Mouse (Mus musculus) heart, postnatal 10 days (tissue): ENCODE results near the gene Gm11077. TPM values are rescaled to one million over a fixed set of nuclear protein-coding genes. Genes with fewer than 3 reads are reported as not detected.
A peak's percentile ranks its signal among the peaks of the same experiment; 100 is the strongest.

ENCODE experiments used
- DNase-seq, 2 experiments: peaks; one replicate each; pipeline ENCODE4 v3.0.0; 2021
- intact Hi-C: fragments of 180-260 bp; cut with DNase I; formaldehyde crosslinking; loops from one replicate; pipeline ENCODE4 v1.15.1; 2025
- total RNA-seq, 2 experiments: library from RNA; stranded (reverse); gene quantifications; 2 replicates each; pipeline ENCODE4 v1.2.3; 2021

Gene Gm11077
- total RNA-seq, 2 experiments from 2014 or later: not detected

GRCm38 (mm10) chr6:140733641-140733986 is 4.5 kb downstream of the Gm11077 start:
- intact Hi-C loops: no loop called here
- DNase-seq: peak; percentile 34 to 43

GRCm38 (mm10) chr6:140745586-140745985 is 16.5 kb downstream of the Gm11077 start:
- DNase-seq: no peak
- intact Hi-C loops: no loop called here

- DNase-seq: no peak
- intact Hi-C loops: no loop called here
Observed at GRCm38 (mm10) chr6:140747591-140747990, 18.5 kb downstream of the Gm11077 start.

GRCm38 (mm10) chr6:140750371-140751080 is 21.4 kb downstream of the Gm11077 start:
- peak; percentile 21 to 31 for DNase-seq
- intact Hi-C loops: no loop called here

- DNase-seq: peak; percentile 59 to 75
- intact Hi-C loops: loop anchor here (2.0 to 10.0 kb wide), 3 partner anchors 88 to 810 kb away; no protein-coding TSS in a partner anchor
Observed at GRCm38 (mm10) chr6:140766365-140766764, 37.3 kb downstream of the Gm11077 start.

GRCm38 (mm10) chr6:140767237-140767636 is 38.2 kb downstream of the Gm11077 start:
- no peak for DNase-seq
- intact Hi-C loops: loop anchor here (2.0 to 10.0 kb wide), 3 partner anchors 88 to 810 kb away; no protein-coding TSS in a partner anchor

- intact Hi-C loops: loop anchor here (5.0 to 10.0 kb wide), 2 partner anchors 87 to 679 kb away; no protein-coding TSS in a partner anchor
- DNase-seq: no peak
Observed at GRCm38 (mm10) chr6:140768180-140768579, 39.1 kb downstream of the Gm11077 start.

- no peak for DNase-seq
- intact Hi-C loops: loop anchor here (5.0 to 10.0 kb wide), 2 partner anchors 86 to 678 kb away; no protein-coding TSS in a partner anchor
Observed at GRCm38 (mm10) chr6:140768859-140769640, 40.0 kb downstream of the Gm11077 start.

GRCm38 (mm10) chr6:140776274-140776673 is 47.2 kb downstream of the Gm11077 start:
- DNase-seq: no peak
- intact Hi-C loops: no loop called here

GRCm38 (mm10) chr6:140782524-140782923 is 53.4 kb downstream of the Gm11077 start:
- intact Hi-C loops: no loop called here
- no peak for DNase-seq

GRCm38 (mm10) chr6:140786058-140786457 is 57.0 kb downstream of the Gm11077 start:
- DNase-seq: peak in 1 of 2 experiments; percentile 13
- intact Hi-C loops: no loop called here

- DNase-seq: peak in 1 of 2 experiments; percentile 23
- intact Hi-C loops: no loop called here
Observed at GRCm38 (mm10) chr6:140789850-140790249, 60.8 kb downstream of the Gm11077 start.

GRCm38 (mm10) chr6:140793676-140794262 is 64.7 kb downstream of the Gm11077 start:
- intact Hi-C loops: no loop called here
- DNase-seq: no peak

- DNase-seq: no peak
- intact Hi-C loops: no loop called here
Observed at GRCm38 (mm10) chr6:140798841-140799240, 69.8 kb downstream of the Gm11077 start.

- DNase-seq: no peak
- intact Hi-C loops: no loop called here
Observed at GRCm38 (mm10) chr6:140799435-140800040, 70.5 kb downstream of the Gm11077 start.

- DNase-seq: no peak
- intact Hi-C loops: no loop called here
Observed at GRCm38 (mm10) chr6:140800587-140800986, 71.5 kb downstream of the Gm11077 start.

Other genes starting within 250 kb of the Gm11077 start
- gene Aebp2, start 106.6 kb upstream of the Gm11077 start, total RNA-seq: 10 to 100 TPM; 47.2 to 51.0 TPM